Mouse (Mus musculus): ENCODE results near the gene Col8a2. TPM values are rescaled to one million over a fixed set of nuclear protein-coding genes. Genes with fewer than 3 reads are reported as not detected.

Gene Col8a2
- not detected in 2 replicates for total RNA-seq (2012; rRNA removed)
- total RNA-seq (2014; rRNA removed), result not detected in 2 replicates
- not detected in 2 replicates for polyA plus RNA-seq (2012; ENCODE audit: insufficient read length, low read depth)

DNA sequence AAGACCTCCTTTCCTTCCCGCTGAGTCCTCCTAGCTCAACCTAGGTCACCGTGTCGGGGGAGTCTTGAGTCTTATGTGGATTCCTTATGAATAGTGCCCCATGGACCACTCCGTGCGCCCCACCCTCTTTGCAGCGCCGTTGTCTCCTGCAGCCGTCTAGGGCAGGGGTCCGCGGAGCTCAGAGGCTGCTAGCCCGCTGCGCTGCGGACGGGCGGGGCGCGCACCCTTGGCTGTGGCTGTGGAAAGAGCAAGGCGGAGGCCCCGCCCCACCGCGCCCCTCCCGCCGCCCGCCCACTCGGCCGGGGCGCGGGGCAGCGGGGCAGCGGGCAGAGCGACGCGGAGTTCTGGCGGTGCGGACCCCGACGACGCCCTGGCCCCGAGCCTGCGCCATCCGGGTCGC is at the start of gene Col8a2:
Col8a2 (plus strand) TSS at position 302 of the 400 bp plus-strand sequence.
- H3K27ac ChIP-seq (ENCODE audit: insufficient read depth, low read depth), result no peak within 1 kb of the TSS
- no peaks in the 10 kb centered on the region for H3K79me2 ChIP-seq (replicated peaks; ENCODE audit: control insufficient read depth, extremely low read depth, insufficient read depth, poor library complexity, severe bottlenecking)
- dilution Hi-C loops (cut with MboI; ENCODE audit: extremely low pct_ligation_motif_present, extremely low pct_unique_long_range_greater_than_20kb, low sequenced_read_pairs), result no loop called here
- H3K9ac ChIP-seq (ENCODE audit: insufficient read depth, low read depth), result no peak within 1 kb of the TSS
- no peak within 1 kb of the TSS for H3K4me3 ChIP-seq (replicated peaks in 1 of 3; ENCODE audit: low read depth in 2 of 3, low read length in 2 of 3, poor library complexity in 1 of 3)
- in situ Hi-C loops (cut with MboI; ENCODE audit: low pct_ligation_motif_present, low pct_unique_long_range_greater_than_20kb, low sequenced_read_pairs), result no loop called here
- TF ChIP-seq USF2 (conservative IDR thresholded peaks at IDR 0.05; ENCODE audit: low read depth, low read length) (no peak), NELFE (IDR thresholded peaks at IDR 0.05; ENCODE audit: low read depth, low read length) (no peak), POLR2AphosphoS2 (IDR thresholded peaks at IDR 0.05; ENCODE audit: low read depth, low read length) (no peak), MAZ (IDR thresholded peaks at IDR 0.05; ENCODE audit: low read depth, low read length) (no peak), CHD2 (IDR thresholded peaks at IDR 0.05; ENCODE audit: low read length) (no peak), EP300 (IDR thresholded peaks at IDR 0.05; ENCODE audit: low read length) (no peak), TCF12 (IDR thresholded peaks at IDR 0.05; ENCODE audit: low read depth, low read length) (no peak), MAFK (IDR thresholded peaks at IDR 0.05; ENCODE audit: insufficient replicate concordance, low read length) (no peak)
- H3K4me2 ChIP-seq (ENCODE audit: insufficient read depth, low read depth, poor library complexity, severe bottlenecking), result no peak within 1 kb of the TSS
- peaks cover 0 to 19% of the 10 kb centered on the region in 2 experiments; a peak in 2 of 4 replicates for H3K4me1 ChIP-seq (ENCODE audit: control insufficient read depth in 1 of 2, insufficient read depth in 2 of 2)
- no peaks in the 10 kb centered on the region for H3K36me3 ChIP-seq (replicated peaks in 1 of 2; ENCODE audit: control insufficient read depth in 1 of 2, insufficient read depth in 1 of 2, low read length in 1 of 2)
- DNase-seq (ENCODE audit: extremely low read depth), result no peak
- peaks cover 20% of the 10 kb centered on the region for H3K27me3 ChIP-seq (replicated peaks)
- H3K9me3 ChIP-seq (replicated peaks; ENCODE audit: low read length), result no peaks in the 10 kb centered on the region

DNA sequence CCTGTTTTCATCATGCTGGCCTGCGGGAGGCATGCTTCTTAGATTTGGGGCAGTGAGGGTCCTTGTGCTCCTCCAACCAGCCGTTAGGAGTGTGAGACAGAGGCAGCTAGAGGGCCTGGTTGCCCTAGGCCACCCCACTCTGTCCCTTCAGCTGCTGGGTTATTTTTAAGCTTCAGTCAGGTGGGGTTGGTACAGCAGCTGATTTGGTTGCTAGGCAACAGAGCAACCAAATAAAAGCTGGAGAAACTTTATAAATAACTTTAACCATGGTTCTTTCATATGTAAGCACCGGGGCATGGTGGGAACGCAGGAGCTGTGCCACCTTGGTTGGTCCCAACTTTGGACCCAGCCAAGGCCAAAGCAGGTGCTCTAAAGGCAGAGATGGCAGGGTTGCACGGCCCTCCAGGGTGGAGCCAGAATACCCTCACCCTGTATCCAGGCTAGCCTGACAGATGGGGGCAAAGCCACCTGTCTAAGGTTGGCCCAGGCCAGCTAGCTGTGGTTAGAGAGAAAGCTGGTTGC is 48.8 kb upstream of the Col8a2 start:
- Histone ChIP-seq H3K27ac (ENCODE audit: insufficient read depth, low read depth) (no peak overlapping the region), H3K79me2 (replicated peaks; ENCODE audit: control insufficient read depth, extremely low read depth, insufficient read depth, poor library complexity, severe bottlenecking) (no peaks in the 10 kb centered on the region), H3K9ac (ENCODE audit: insufficient read depth, low read depth) (no peak overlapping the region), H3K4me1 (ENCODE audit: control insufficient read depth in 1 of 2, insufficient read depth in 2 of 2) (peaks cover 7 to 60% of the 10 kb centered on the region in 2 experiments), H3K27me3 (replicated peaks) (no peaks in the 10 kb centered on the region), H3K9me3 (replicated peaks; ENCODE audit: low read length) (no peaks in the 10 kb centered on the region), H3K36me3 (replicated peaks in 1 of 2; ENCODE audit: control insufficient read depth in 1 of 2, insufficient read depth in 1 of 2, low read length in 1 of 2) (peaks cover 77 to 95% of the 10 kb centered on the region in 2 experiments), H3K4me3 (replicated peaks in 1 of 3; ENCODE audit: low read depth in 2 of 3, low read length in 2 of 3, poor library complexity in 1 of 3) (no peak overlapping the region), H3K4me2 (ENCODE audit: insufficient read depth, low read depth, poor library complexity, severe bottlenecking) (no peak overlapping the region)
- DNase-seq (ENCODE audit: extremely low read depth), result no peak
- in situ Hi-C loops (cut with MboI; ENCODE audit: low pct_ligation_motif_present, low pct_unique_long_range_greater_than_20kb, low sequenced_read_pairs) (no loop called here), dilution Hi-C loops (cut with MboI; ENCODE audit: extremely low pct_ligation_motif_present, extremely low pct_unique_long_range_greater_than_20kb, low sequenced_read_pairs) (no loop called here)
- TF ChIP-seq ETS1 (conservative IDR thresholded peaks at IDR 0.05; ENCODE audit: low read depth, low read length) (peak; percentile 45), MAFK (IDR thresholded peaks at IDR 0.05; ENCODE audit: insufficient replicate concordance, low read length) (no peak), TCF12 (IDR thresholded peaks at IDR 0.05; ENCODE audit: low read depth, low read length) (no peak), ZMIZ1 (IDR thresholded peaks at IDR 0.05; ENCODE audit: low read depth, low read length) (no peak)

DNA sequence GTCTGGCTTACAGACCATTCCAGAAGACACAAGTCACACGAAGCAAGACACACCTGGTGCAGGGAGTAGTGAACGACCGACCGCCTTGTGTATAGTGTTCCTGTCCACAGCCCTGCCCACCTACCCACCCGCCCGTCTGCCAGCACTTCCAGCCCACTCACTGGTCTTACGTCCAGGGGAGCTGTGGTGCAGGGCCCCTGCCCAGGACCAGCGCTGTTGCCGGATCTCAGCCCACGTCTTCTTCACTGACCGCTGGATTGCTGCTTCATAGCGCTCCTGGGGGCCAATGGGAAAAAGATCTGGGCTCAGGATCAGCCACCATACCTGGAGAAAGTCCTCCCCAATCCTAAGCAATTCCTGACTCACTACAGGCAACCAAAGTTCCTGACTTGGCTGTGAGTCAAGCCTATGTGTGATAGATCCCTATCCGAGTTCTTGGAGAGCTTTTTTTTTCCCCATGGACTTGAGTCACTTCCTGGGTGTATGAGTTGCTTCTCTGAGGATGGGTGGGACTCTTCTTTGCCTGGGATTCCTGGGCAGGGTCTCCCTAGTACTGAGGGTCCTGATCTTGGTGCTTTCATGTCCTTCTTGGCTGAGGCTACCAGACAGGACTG is 46.6 kb upstream of the Col8a2 start:
- H3K4me1 ChIP-seq (ENCODE audit: control insufficient read depth in 1 of 2, insufficient read depth in 2 of 2), result peaks cover 7 to 49% of the 10 kb centered on the region in 2 experiments
- H3K36me3 ChIP-seq (replicated peaks in 1 of 2; ENCODE audit: control insufficient read depth in 1 of 2, insufficient read depth in 1 of 2, low read length in 1 of 2), result peaks cover 59 to 88% of the 10 kb centered on the region in 2 experiments
- no peak overlapping the region for H3K9ac ChIP-seq (ENCODE audit: insufficient read depth, low read depth)
- H3K27me3 ChIP-seq (replicated peaks), result no peaks in the 10 kb centered on the region
- H3K79me2 ChIP-seq (replicated peaks; ENCODE audit: control insufficient read depth, extremely low read depth, insufficient read depth, poor library complexity, severe bottlenecking), result 0 out of 2 replicates have a peak, but pooled peaks cover 2% of the 10 kb centered on the region
- H3K4me2 ChIP-seq (ENCODE audit: insufficient read depth, low read depth, poor library complexity, severe bottlenecking), result no peak overlapping the region
- dilution Hi-C loops (cut with MboI; ENCODE audit: extremely low pct_ligation_motif_present, extremely low pct_unique_long_range_greater_than_20kb, low sequenced_read_pairs), result no loop called here
- TF ChIP-seq POLR2AphosphoS2 (IDR thresholded peaks at IDR 0.05; ENCODE audit: low read depth, low read length), result no peak
- no peak for TF ChIP-seq SIN3A (IDR thresholded peaks at IDR 0.05; ENCODE audit: low read length)
- no peak for TF ChIP-seq IRF4 (IDR thresholded peaks at IDR 0.05; ENCODE audit: low read depth, low read length)
- TF ChIP-seq CTCF (conservative IDR thresholded peaks at IDR 0.05 in 1 of 2, IDR thresholded peaks at IDR 0.05 in 1 of 2; ENCODE audit: low read depth in 2 of 2, low read length in 2 of 2), result no peak
- TF ChIP-seq USF2 (conservative IDR thresholded peaks at IDR 0.05; ENCODE audit: low read depth, low read length), result no peak
- TF ChIP-seq CHD2 (IDR thresholded peaks at IDR 0.05; ENCODE audit: low read length), result no peak
- TF ChIP-seq ZNF384 (IDR thresholded peaks at IDR 0.05; ENCODE audit: low read depth, low read length), result no peak
- TF ChIP-seq USF1 (IDR thresholded peaks at IDR 0.05; ENCODE audit: low read depth, low read length), result no peak
- DNase-seq (ENCODE audit: extremely low read depth), result no peak
- no peak overlapping the region for H3K4me3 ChIP-seq (replicated peaks in 1 of 3; ENCODE audit: low read depth in 2 of 3, low read length in 2 of 3, poor library complexity in 1 of 3)
- in situ Hi-C loops (cut with MboI; ENCODE audit: low pct_ligation_motif_present, low pct_unique_long_range_greater_than_20kb, low sequenced_read_pairs), result no loop called here
- H3K9me3 ChIP-seq (replicated peaks; ENCODE audit: low read length), result no peaks in the 10 kb centered on the region
- H3K27ac ChIP-seq (ENCODE audit: insufficient read depth, low read depth), result no peak overlapping the region

Measured in CH12.LX (cell line).